Mouse (Mus musculus) heart, embryonic 16.5 days (tissue): ENCODE results near the gene Mdh2. TPM values are rescaled to one million over a fixed set of nuclear protein-coding genes. Genes with fewer than 3 reads are reported as not detected.

ENCODE experiments used
- ATAC-seq: fragments of 200-750 bp; cut with Nextera tagmentation; replicated peaks from 2 replicates; pipeline ENCODE4 v1.8.0; 2017; ENCODE audit warnings: moderate number of reproducible peaks; ENCODE audit not compliant: insufficient read depth, low FRiP score; ENCODE audit errors: extremely low read depth
- H3K27ac ChIP-seq: fragments of 300-500 bp; sonication (generic); 2 replicates; pipeline ENCODE4 v1.5.1; 2014; ENCODE audit warnings: mild to moderate bottlenecking, low read length, control low read depth, moderate library complexity
- H3K27me3 ChIP-seq: fragments of 300-500 bp; sonication (generic); 2 replicates; pipeline ENCODE4 v1.6.1; 2014; ENCODE audit warnings: low read length, mixed read lengths; ENCODE audit not compliant: control insufficient read depth, insufficient read depth
- H3K36me3 ChIP-seq: fragments of 300-500 bp; sonication (generic); 2 replicates; pipeline ENCODE4 v1.6.1; 2014; ENCODE audit not compliant: control insufficient read depth, insufficient read depth
- H3K4me1 ChIP-seq: fragments of 300-500 bp; sonication (generic); 2 replicates; pipeline ENCODE4 v1.6.1; 2014; ENCODE audit warnings: low read length, mixed read lengths; ENCODE audit not compliant: control insufficient read depth, insufficient read depth
- H3K4me2 ChIP-seq: fragments of 300-500 bp; sonication (generic); 2 replicates; pipeline ENCODE4 v1.6.1; 2014; ENCODE audit warnings: low read depth, mild to moderate bottlenecking, control low read depth, low read length
- H3K4me3 ChIP-seq: fragments of 300-500 bp; sonication (generic); 2 replicates; pipeline ENCODE4 v1.5.1; 2014; ENCODE audit warnings: mild to moderate bottlenecking, control low read depth, low read length
- H3K9ac ChIP-seq: fragments of 300-500 bp; sonication (generic); 2 replicates; pipeline ENCODE4 v1.6.1; 2014; ENCODE audit warnings: low read length, control low read depth
- H3K9me3 ChIP-seq: fragments of 300-500 bp; sonication (generic); replicated peaks from 2 replicates; pipeline ENCODE4 v1.6.1; 2016; ENCODE audit warnings: low read length; ENCODE audit not compliant: control insufficient read depth
- WGBS: fragments of 180-500 bp; shearing (Covaris S2); extraction: QIAGEN DNeasy Blood & Tissue Kit; methylation state at CpG from one replicate; pipeline ENCODE4 v1.1.7; 2014; 5-methylcytosine and 5-hydroxymethylcytosine counted together
- polyA plus RNA-seq: library from polyadenylated mRNA; unstranded; fragments of >200 nt; fragmentation: Nextera tagmentation; extraction: Ambion mirVana; gene quantifications from 2 replicates; pipeline ENCODE4 v1.2.1, GENCODE M21; 2015

Mdh2 gene
- polyA plus RNA-seq, 1 experiment from 2014 or later = 1,333 TPM

DNA sequence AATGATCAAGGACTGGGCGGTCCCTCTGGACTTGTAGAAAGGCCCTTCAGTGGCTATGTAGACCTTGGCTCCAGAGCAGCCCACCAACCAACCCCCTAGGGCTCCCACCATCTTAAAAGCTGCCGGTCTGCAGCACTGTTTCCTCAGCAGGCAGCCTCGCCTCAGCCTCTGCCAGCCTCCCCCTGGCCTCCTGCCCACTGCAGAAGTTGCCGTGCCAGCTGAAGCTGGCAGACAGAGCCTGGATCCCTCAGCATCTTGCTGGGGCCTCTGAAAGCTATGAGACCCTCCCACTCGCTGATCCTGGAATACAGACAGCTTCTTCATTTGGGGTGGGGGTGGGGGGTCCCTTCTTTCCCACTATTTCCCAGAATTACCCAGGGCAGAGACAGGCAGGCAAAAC, 34.7 kb downstream of the Mdh2 start:
- H3K4me1 ChIP-seq = no peaks in the 10 kb centered on the region
- H3K27me3 ChIP-seq = no peaks in the 10 kb centered on the region; the same call in 1 of the 2 replicates
- ATAC-seq = no peak
- no peak overlapping the region for H3K27ac ChIP-seq
- H3K4me3 ChIP-seq = no peak overlapping the region
- H3K9me3 ChIP-seq = no peaks in the 10 kb centered on the region
- no peak overlapping the region for H3K9ac ChIP-seq
- no peaks in the 10 kb centered on the region for H3K36me3 ChIP-seq
- no peak overlapping the region for H3K4me2 ChIP-seq
- WGBS = 60% methylated on average over 5 of the region's 5 CpGs

DNA sequence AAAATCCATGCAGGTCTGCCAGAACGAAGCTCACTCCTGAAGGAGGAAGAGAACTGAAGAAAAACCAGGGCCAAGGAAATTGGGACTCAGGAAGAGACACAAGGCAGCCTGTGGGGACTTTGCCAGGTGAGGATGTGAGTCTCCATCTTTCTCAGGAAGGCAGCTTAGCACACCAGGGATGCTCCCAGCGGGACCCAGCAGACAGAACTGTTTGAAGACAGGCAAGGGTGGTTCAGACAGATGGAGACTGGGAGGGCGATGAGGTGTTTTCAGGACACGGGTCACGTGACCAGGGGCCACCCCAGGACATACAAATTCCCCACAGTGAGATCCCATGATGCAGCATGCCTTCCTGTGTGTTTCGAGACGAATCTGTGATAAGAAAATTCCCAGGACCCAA, 40.2 kb downstream of the Mdh2 start:
- Histone ChIP-seq H3K9ac (no peak overlapping the region), H3K4me2 (no peak overlapping the region), H3K9me3 (no peaks in the 10 kb centered on the region), H3K36me3 (no peaks in the 10 kb centered on the region), H3K4me1 (no peaks in the 10 kb centered on the region), H3K27ac (no peak overlapping the region), H3K4me3 (no peak overlapping the region), H3K27me3 (peaks cover 19% of the 10 kb centered on the region)
- 27% methylated on average over 7 of the region's 7 CpGs for WGBS
- no peak for ATAC-seq

DNA sequence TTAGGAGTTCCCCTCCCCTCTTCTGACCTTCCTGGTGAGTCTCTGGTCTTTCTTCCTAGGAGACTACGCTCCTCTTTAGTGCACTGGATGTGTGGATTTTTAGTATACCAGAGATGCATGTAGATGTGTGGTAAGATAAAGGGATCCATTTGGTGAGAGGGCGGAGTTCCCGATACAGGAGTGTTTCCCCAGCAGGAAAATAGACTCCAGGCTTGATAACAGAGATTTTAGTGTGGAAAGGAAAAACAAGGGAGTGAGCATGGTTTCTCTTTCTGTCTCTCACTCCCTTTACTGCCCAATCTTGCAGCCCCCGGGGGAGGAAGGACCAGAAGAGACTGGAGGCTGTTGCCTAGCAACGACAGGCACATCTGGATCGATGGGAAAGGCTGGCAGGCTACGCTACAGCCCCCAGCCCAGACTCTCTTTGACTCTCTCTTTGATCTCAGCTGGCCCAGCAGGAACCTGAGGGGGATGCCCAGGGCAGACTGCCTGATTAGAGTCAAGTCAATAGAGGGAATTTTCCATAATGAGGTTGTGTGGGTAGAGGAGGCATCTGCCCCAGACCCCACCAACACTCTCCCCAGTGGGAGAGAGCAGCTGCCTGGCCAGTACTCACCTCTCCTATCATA, 44.1 kb downstream of the Mdh2 start:
- Histone ChIP-seq H3K4me1 (no peaks in the 10 kb centered on the region), H3K4me3 (no peak overlapping the region), H3K9ac (no peak overlapping the region), H3K9me3 (no peaks in the 10 kb centered on the region), H3K36me3 (no peaks in the 10 kb centered on the region), H3K27ac (no peak overlapping the region), H3K27me3 (peaks cover 19% of the 10 kb centered on the region), H3K4me2 (no peak overlapping the region)
- WGBS = 30% methylated on average over 7 of the region's 7 CpGs
- no peak for ATAC-seq

DNA sequence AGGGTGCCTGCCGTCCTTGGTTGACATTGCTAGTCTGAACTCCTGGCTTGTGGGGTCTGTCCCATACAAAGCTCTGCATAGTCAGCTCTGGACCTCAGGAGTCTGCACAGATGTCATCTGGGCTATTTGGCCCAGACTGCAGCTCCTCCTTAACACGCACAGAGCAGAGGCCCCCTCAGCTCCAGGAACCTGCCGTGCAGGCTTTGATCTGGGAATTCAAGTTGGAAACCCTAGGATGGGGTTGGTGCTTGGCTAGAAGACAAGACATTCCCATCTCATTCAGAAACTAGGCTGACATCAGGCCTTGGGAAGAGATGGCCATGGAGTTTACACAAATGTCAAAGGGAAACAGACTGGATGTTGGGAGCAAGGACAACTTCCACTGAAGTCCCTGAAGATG, 46.2 kb downstream of the Mdh2 start:
- H3K4me3 ChIP-seq = no peak overlapping the region
- peaks cover 9% of the 10 kb centered on the region for H3K27me3 ChIP-seq
- 56% methylated on average over 3 of the region's 3 CpGs for WGBS
- H3K27ac ChIP-seq = no peak overlapping the region
- no peak overlapping the region for H3K4me2 ChIP-seq
- H3K9ac ChIP-seq = no peak overlapping the region
- H3K36me3 ChIP-seq = no peaks in the 10 kb centered on the region
- ATAC-seq = no peak
- no peaks in the 10 kb centered on the region for H3K9me3 ChIP-seq
- H3K4me1 ChIP-seq = no peaks in the 10 kb centered on the region

DNA sequence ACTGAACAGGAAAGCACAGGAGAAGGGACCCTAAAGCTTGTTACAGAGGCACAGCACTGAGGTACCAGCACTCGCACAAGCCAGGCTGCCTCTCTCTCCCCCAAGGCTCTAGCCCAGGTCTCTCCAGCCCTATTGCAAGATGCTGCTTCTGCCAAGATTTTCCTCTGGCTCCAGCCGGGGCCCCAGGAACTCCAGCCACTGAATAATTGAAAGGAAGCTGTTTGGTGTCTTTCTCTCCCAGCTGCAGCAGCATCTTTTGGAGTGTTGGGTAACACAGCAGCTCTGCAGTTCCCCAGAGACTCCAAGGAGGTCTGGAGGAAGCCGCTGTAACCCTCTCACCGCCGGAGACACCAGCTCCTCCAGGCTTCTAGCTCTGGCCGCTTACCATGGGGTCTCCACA, 47.9 kb downstream of the Mdh2 start:
- Histone ChIP-seq H3K9me3 (no peaks in the 10 kb centered on the region), H3K4me1 (no peaks in the 10 kb centered on the region), H3K4me2 (no peak overlapping the region), H3K27me3 (peaks cover 4% of the 10 kb centered on the region; the same call in 1 of the 2 replicates), H3K36me3 (no peaks in the 10 kb centered on the region), H3K4me3 (no peak overlapping the region), H3K27ac (no peak overlapping the region), H3K9ac (no peak overlapping the region)
- ATAC-seq = no peak
- 42% methylated on average over 6 of the region's 6 CpGs for WGBS

DNA sequence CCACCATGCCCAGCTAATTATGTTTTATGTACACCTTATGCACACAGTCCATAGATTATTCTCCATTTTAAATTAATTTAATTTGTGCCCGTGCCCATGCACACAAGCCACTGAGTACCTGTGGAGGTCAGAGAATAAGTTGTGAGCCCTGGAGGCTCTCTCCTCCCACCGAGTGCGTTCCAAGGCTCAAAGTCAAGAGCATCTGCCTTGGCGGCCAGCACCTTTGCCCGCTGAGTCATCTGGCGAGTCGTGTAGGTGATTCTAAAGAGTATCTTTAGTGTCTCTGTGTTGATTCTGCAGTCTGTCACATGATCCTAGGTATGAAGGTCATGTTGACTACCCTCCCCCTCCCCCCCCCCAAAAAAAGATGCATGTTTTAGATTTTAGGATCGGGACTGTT, 51.1 kb downstream of the Mdh2 start:
- Histone ChIP-seq H3K4me3 (no peak overlapping the region), H3K27ac (no peak overlapping the region), H3K36me3 (no peaks in the 10 kb centered on the region), H3K4me1 (no peaks in the 10 kb centered on the region), H3K4me2 (no peak overlapping the region), H3K9me3 (no peaks in the 10 kb centered on the region), H3K9ac (no peak overlapping the region), H3K27me3 (peaks cover under 1% of the 10 kb centered on the region)
- WGBS = 75% methylated on average over 8 of the region's 8 CpGs
- no peak for ATAC-seq

DNA sequence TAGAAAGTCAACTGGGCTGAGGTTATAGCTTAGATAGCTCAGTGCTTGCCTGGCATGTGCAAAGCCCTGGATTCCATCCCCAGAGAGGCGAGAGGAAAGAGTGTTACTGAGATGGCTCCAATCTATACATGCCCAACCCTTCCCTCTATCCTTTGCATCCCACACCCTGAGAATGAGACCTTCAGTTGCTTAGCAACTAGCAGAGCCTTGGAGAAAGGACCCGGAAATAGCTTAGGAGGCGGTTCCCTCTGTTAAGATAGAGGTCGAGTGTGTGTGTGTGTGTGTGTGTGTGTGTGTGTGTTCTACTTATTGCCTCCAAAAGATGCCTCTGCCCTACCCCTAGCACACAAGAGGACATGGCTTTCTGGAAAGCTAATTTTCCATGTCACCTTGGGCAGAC, 54.4 kb downstream of the Mdh2 start:
- Histone ChIP-seq H3K9me3 (no peaks in the 10 kb centered on the region), H3K4me3 (no peak overlapping the region), H3K4me2 (no peak overlapping the region), H3K36me3 (no peaks in the 10 kb centered on the region), H3K27me3 (peaks cover 21% of the 10 kb centered on the region), H3K9ac (no peak overlapping the region), H3K4me1 (peaks cover 11% of the 10 kb centered on the region), H3K27ac (no peak overlapping the region)
- ATAC-seq = no peak
- 24% methylated on average over 4 of the region's 4 CpGs for WGBS

DNA sequence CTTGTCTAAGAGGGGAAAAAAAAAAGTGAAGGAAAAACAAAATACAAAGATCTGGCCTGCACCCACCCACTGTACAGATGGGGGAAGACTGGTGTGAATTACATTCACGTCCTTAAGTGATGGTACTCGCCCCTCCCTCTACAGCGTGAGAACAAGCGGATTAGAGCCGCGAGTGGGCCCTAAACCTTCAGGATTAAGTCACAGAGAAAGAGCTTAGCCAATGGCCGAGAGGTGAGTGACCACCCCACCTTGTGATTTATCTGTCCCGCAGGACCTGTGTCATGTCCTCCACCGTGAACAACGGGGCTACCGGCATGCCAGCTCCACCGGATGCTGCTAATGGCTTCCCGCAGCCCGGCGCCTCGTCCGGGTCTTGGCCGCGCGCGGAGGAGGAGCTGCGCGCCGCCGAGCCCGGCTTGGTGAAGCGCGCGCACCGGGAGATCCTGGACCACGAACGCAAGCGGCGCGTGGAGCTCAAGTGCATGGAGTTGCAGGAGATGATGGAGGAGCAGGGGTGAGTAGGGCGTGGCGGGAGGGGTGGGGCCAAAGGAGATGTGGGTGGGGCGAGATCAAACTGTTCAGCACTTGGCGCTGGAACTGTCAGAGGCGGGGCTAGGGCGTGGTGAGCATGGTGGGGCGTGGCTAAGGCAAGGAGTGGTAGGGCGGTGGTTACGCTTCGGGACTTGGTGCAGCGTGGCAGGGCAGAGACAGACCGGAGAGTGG, 56.6 kb downstream of the Mdh2 start:
- Histone ChIP-seq H3K4me3 (peak overlapping the region; percentile 57), H3K36me3 (no peaks in the 10 kb centered on the region), H3K27me3 (peaks cover 21% of the 10 kb centered on the region), H3K4me2 (peak overlapping the region; percentile 90), H3K4me1 (peaks cover 11% of the 10 kb centered on the region), H3K9me3 (no peaks in the 10 kb centered on the region), H3K9ac (peak overlapping the region; percentile 34; the same call in 1 of the 2 replicates), H3K27ac (no peak overlapping the region)
- under 1% methylated on average over 47 of the region's 47 CpGs for WGBS
- ATAC-seq = peak; percentile 83

DNA sequence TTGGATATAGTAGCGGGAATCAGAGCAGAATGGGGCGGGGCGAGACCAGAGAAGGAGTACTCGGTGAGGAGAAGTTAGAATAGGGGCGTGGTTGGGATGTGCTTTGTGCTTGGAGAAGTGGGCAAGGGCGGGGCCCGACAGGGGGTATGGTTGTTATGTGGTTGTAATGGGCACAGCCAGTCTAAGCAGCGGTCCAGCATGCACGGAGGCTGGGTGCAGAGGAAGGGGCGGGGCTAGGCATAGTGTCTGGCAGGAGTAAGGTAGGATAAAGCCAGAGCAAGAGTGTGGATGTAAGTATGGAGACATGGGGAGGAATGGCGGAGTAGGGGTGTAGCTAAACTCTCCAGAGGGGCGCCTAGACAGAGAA, 57.2 kb downstream of the Mdh2 start:
- peaks cover 11% of the 10 kb centered on the region for H3K4me1 ChIP-seq
- no peak overlapping the region for H3K27ac ChIP-seq
- WGBS = 5% methylated on average over 12 of the region's 12 CpGs
- no peak for ATAC-seq
- H3K4me2 ChIP-seq = peak overlapping the region; percentile 90
- H3K36me3 ChIP-seq = no peaks in the 10 kb centered on the region
- peaks cover 21% of the 10 kb centered on the region for H3K27me3 ChIP-seq
- H3K9ac ChIP-seq = no peak overlapping the region
- H3K4me3 ChIP-seq = peak overlapping the region; percentile 57
- H3K9me3 ChIP-seq = no peaks in the 10 kb centered on the region
